In genomic region chr14:82607631-82608030, GRCm38 (mm10) we compare ENCODE assay signal across 18 mouse cellular contexts.
"Had no signal": no experiment of that assay in that cellular context is flagged by ENCODE, and none has a peak within 500 bp of the region (broad histone marks: within the 10 kb centered on the region; RNA-seq: fewer than 3 reads in every experiment).

No protein-coding gene starts in this region.

- H3K36me3 ChIP-seq: liver, embryonic 13.5 days; liver, embryonic 15.5 days; lung, embryonic 15.5 days; neural tube, embryonic 12.5 days; stomach, embryonic 15.5 days had no signal

- H3K4me1 ChIP-seq: liver, embryonic 13.5 days; liver, embryonic 15.5 days; lung, embryonic 15.5 days; megakaryocyte, embryonic 14.5 days; neural tube, embryonic 12.5 days; stomach, embryonic 15.5 days had no signal

- H3K4me2 ChIP-seq: liver, embryonic 13.5 days; liver, embryonic 15.5 days; lung, embryonic 15.5 days; neural tube, embryonic 12.5 days; stomach, embryonic 15.5 days had no signal

- H3K4me3 ChIP-seq: liver, embryonic 13.5 days; liver, embryonic 15.5 days; lung, embryonic 15.5 days; megakaryocyte, embryonic 14.5 days; neural tube, embryonic 12.5 days; stomach, embryonic 15.5 days had no signal

- ATAC-seq: liver, postnatal 0 days; lung, postnatal 0 days; midbrain, embryonic 16.5 days had no signal

- H3K27ac ChIP-seq: liver, embryonic 13.5 days; liver, embryonic 15.5 days; lung, embryonic 15.5 days; macrophage; neural tube, embryonic 12.5 days; stomach, embryonic 15.5 days; stomach, postnatal 0 days had no signal

- H3K9me3 ChIP-seq: liver, embryonic 13.5 days; liver, embryonic 15.5 days; lung, embryonic 15.5 days; megakaryocyte, embryonic 14.5 days; neural tube, embryonic 12.5 days; stomach, embryonic 15.5 days had no signal

- H3K27me3 ChIP-seq: liver, embryonic 13.5 days; liver, embryonic 15.5 days; lung, embryonic 15.5 days; megakaryocyte, embryonic 14.5 days; neural tube, embryonic 12.5 days; stomach, embryonic 15.5 days had no signal

- H3K9ac ChIP-seq: liver, embryonic 13.5 days; liver, embryonic 15.5 days; liver, postnatal 0 days; lung, embryonic 15.5 days; neural tube, embryonic 12.5 days; stomach, embryonic 15.5 days had no signal

- DNase-seq: liver, embryonic 13.5 days; liver, postnatal 0 days; lung, adult 2 months; lung, postnatal 14 days; lung, postnatal 36 days; right cerebral cortex, postnatal 14 days; thymus, adult 2 months; thymus, postnatal 25 days; thymus, postnatal 4 days had no signal
